Mouse (Mus musculus) spleen, embryonic (tissue): ENCODE results near the gene Cep72.
"Not testable (repeated sequence)": the region's sequence is repeated elsewhere in the genome, so short reads cannot be mapped to it uniquely, and the experiment has no call there.

Source experiments
- CTCF ChIA-PET: fragments of 350-600 bp; sonication (Branson Sonifier 250); formaldehyde crosslinking; loops from one replicate; lab custom pipeline; 2022; lab: Charles Lee

Gene Cep72

GRCm38 (mm10) chr13:74031133-74031532 lies 31.0 kb downstream of the Cep72 start:
- CTCF ChIA-PET, result no interaction called here

DNA sequence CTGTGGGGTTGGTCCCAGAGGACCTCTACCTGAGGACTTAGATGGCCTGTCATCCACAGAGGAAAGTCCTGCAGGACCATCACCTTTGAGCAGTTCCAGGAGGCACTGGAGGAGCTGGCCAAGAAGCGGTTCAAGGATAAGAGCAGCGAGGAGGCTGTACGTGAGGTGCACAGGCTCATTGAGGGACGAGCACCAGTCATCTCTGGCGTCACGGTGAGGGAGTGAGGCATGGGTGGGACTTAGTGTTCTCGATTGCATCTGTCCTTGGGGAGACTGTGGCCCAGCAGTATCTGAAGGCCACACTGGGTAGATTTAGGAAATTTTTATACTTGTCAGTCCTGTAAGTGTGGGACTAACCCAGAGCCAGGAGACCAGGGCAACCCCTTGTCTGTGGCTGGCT lies 31.4 kb downstream of the Cep72 start:
- CTCF ChIA-PET, result no interaction called here

DNA sequence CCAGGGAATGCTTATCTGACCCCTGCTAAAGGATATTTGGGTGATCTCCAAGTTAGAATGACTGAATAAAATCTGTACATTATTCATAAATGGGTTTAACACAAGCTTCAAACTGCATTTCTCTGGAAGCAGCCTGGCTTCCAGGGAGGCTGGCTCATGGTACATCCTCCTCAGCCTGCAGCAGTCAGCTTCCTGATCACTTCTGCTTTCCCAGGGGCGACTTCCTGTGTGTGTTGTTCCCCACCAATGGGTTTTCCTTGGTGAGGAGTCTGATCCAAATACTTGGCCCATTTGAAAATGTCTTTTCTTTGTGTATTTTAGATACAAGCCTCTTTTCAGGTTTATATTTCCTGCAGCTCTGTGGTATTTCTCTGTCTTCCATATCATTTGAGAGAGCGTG lies 33.1 kb downstream of the Cep72 start:
- CTCF ChIA-PET, result interaction anchor here (0.6 kb wide), 1 partner anchor 12 kb away, joined by 8 read pairs; no protein-coding TSS in a partner anchor

GRCm38 (mm10) chr13:74028116-74028515 lies 34.0 kb downstream of the Cep72 start:
- CTCF ChIA-PET, result interaction anchor here (0.6 kb wide), 1 partner anchor 11 kb away, joined by 8 read pairs; no protein-coding TSS in a partner anchor

DNA sequence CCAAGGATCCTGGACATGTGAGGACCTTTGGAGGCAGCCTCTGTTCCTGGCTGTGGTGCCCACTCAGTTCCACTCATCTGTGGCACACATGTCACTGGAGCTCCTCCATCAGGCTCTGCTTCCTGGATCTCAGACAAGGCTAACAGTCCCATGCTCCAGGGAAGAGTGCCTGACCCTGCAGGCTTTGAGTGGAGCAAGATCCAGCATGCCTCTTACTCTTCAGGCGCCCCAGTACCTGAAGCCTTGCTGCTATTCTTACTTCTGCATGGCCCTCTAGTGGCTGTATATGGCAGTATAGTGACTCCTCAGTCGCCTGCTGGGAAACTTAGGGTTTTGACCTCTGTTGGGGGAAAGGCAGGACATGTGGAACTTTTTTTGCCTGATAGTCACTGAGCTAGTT lies 35.9 kb downstream of the Cep72 start:
- CTCF ChIA-PET, result no interaction called here

- CTCF ChIA-PET, result no interaction called here
Observed at GRCm38 (mm10) chr13:74025151-74026081, 36.7 kb downstream of the Cep72 start.

DNA sequence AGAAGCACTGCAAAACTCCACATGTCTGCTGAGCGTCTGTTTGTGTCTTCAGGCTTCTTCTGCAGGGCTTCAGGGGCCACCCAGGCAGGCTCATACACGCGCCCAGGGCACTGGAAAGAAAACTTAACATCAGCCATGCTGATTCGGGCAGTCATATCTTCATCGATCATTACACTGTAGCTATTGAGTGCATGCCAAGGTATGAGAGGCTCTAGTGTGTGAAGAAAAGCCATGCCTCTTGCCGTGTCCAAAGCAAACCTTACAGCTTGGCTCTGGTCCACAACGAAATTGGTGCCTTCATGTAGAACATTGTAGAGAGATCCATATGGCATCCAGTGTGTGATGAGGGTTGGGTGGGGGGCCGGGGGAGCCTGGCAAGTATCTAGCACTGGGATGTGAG lies 43.1 kb downstream of the Cep72 start:
- CTCF ChIA-PET, result not testable (repeated sequence)

GRCm38 (mm10) chr13:74017426-74017825 lies 44.7 kb downstream of the Cep72 start:
- CTCF ChIA-PET, result interaction anchor here (0.6 kb wide), 1 partner anchor 11 kb away, joined by 8 read pairs; no protein-coding TSS in a partner anchor

DNA sequence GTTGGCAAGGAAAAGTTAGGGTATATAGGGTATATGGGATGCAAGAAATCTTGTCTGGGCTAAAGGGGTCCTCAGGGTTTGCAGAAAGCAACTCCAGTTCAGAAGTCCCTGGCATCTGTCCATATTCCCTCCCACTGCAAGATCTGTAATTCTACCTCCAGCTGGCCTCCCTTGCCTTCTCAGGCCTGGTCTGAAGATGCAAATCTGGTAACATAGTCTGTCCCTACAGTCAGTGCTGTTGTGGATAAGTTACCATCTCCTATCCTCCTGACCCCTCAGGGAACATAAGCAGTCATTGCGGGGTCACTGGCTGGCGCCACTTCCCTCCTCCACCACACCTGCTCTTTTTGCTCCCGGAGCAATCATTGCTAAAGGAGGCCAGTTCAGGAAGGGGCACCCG lies 46.2 kb downstream of the Cep72 start:
- CTCF ChIA-PET, result no interaction called here

DNA sequence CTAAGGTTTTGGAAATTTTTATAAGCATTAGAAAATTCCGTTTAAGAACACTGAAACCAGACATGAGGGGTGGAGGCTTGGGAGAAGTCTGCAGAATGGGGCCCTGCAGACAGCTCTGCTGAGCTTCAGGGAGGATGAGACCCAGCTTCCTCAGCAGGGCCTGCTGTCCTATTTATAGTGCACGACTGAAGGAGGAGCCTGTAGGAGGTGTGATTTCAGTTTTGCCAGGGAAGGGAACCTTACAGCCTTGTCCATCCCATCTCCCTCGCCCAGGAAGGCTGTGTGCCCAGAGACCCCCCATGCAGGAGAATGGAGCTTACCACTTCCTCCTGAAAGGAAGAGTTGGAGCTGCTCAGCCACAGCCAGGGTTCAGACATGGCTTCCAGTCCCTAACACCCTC lies 51.4 kb downstream of the Cep72 start:
- CTCF ChIA-PET, result no interaction called here

GRCm38 (mm10) chr13:74009791-74010614 lies 52.1 kb downstream of the Cep72 start:
- CTCF ChIA-PET, result interaction anchor here (0.6 kb wide), 1 partner anchor 157 kb away, joined by 17 read pairs; no protein-coding TSS in a partner anchor

DNA sequence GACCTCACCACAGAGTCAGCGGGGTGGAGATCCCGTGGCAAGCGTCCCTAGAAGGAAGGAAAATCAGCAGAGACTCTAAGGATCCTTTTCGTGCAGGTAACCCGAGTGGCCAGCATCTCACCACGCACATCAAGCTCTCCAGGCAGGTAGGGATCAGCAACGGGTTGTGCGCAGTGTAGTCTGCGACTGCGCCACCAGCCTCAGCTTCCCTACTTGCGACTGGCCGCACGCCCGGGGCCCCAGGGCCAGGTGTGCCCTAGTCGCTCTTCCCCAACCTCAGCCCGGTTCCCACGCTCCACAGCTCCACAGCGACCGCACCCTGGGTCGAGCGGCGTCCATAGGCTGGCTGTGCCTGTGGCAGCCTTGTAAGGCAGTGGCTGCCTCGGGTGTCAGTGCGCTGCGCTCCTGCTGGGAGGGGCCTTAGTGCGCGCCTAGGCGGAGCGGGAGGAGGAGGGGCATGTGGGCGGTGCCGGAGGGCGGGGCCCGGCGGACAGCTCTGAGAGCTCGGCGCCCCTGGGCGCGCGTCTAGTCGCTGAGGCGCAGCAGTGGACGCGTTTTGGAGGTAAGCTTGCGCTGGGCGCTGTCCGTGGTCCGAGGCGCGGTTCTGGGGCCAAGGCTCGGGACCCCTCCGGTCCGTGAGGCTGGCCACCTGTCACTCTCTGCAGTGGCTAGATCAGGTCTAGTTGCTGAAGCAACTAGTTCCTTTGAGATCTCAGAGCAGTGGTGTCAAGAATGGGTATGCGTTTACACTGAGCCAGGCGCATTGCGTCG lies 53.0 kb downstream of the Cep72 start, which contains the start of gene Tppp:
Gene Tppp, plus strand, starts transcription at position 460 of the 771 bp plus-strand sequence.
- CTCF ChIA-PET, result no interaction called here

- CTCF ChIA-PET, result not testable (repeated sequence)
Observed at GRCm38 (mm10) chr13:74008216-74008615, 53.9 kb downstream of the Cep72 start.

DNA sequence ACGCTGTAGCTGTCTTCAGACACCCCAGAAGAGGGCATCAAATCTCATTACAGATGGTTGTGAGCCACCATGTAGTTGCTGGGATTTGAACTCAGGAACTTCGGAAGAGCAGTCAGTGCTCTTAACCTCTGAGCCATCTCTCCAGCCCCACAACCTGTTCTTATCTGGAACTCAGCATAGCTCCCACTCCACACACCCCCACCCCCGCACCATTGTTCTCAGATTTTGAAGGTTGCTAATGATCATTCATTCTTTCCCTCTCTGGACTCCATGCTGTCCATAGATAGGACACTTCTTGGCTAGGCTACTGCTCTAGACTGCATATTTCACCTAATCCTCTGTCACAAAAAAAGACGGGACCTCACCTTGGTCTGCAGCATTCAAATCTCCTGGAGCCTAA lies 55.2 kb downstream of the Cep72 start:
- CTCF ChIA-PET, result not testable (repeated sequence)

GRCm38 (mm10) chr13:74001492-74001891 lies 60.6 kb downstream of the Cep72 start:
- CTCF ChIA-PET, result no interaction called here

DNA sequence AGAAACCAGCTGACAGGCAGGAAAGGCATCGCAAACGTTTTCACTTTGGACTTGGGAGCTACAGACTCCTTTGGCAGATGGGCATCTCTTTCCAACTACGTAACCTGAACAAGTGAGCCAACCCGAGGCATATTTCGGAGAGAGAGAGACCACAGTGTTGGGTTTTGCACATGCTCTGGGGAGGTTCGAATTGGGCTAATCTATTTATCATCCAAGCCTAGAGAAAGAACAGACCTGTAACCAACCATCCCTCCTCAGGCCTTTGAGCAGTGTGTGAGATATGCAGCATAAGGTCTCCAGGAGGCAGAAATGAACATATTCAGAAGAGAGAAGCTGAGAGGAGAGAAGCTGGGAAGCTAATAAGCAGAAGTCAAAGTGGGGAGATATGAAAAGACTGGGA lies 61.1 kb downstream of the Cep72 start:
- CTCF ChIA-PET, result no interaction called here

- CTCF ChIA-PET, result no interaction called here
Observed at GRCm38 (mm10) chr13:74000519-74000918, 61.6 kb downstream of the Cep72 start.

DNA sequence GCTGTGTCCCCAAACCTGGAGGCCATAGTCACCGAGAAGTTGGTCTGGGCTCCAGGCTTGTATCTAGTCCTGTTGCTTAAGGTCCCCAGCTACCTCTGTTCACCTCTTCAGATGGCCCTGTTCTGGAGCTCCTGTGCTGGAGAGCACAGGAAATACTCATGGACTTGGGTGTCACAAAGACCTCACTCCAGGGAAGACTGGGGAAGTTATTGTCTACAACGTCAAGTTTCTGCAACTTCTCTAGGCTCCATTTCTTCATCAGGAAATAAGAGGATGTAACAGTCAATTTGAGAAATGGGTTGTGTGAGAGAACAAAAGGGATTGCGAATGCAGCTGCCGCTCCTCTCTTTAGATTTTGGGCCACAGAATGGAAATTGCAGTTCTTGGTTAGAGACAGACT lies 65.6 kb downstream of the Cep72 start:
- CTCF ChIA-PET, result no interaction called here

- CTCF ChIA-PET, result no interaction called here
Observed at GRCm38 (mm10) chr13:73991267-73991666, 70.8 kb downstream of the Cep72 start.

DNA sequence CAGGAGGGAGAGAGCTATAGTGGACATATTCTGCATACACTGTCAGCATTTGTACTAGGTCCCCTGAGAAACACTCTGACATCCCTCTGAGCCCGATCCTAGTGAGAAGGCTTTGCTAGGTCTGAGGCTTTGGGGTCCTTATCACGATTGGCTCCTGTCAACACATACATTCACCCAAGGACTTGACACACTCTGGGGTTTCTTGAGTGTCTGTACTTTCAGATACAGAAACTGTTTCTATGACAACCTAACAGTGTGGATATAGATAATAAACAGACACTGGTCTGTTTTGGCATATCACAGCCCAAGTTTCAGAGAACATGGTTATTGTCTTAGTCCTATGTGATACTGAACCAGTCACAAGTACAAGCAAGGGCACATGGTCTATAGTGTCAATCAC lies 71.3 kb downstream of the Cep72 start:
- CTCF ChIA-PET, result no interaction called here

GRCm38 (mm10) chr13:73990325-73990724 lies 71.8 kb downstream of the Cep72 start:
- CTCF ChIA-PET, result no interaction called here
